Mouse (Mus musculus): Measurements from ENCODE around the gene Fam166a. TPM values are rescaled to one million over a fixed set of nuclear protein-coding genes. Genes with fewer than 3 reads are reported as not detected.

Fam166a gene
- polyA plus RNA-seq, 1 experiment from 2014 or later = 1.6 TPM

DNA sequence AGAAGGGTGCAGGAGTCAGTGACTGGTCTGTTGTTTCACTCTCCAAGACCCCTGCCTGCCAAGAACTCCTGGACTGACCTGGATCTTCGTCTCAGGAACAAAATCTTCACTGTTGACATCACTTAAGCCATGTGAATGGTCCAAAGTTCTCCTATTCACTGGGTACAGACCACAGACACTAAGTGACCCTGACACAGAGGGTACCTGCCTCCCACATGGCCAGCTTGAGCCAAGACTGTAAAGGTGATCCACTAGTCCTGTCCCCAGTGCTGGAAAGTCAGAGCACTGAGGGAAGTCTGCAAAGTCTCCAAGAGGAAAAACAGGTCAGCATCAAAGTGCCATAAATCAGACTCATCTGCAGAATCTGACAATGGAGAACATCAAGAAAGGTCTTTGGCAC, 11.0 kb upstream of the Fam166a start:
- Histone ChIP-seq H3K27ac (replicated peaks) (no peak overlapping the region), H3K27me3 (no peaks in the 10 kb centered on the region), H3K9ac (replicated peaks) (no peak overlapping the region), H3K9me3 (no peaks in the 10 kb centered on the region), H3K4me1 (peaks cover 22% of the 10 kb centered on the region), H3K36me3 (peaks cover 58% of the 10 kb centered on the region), H3K4me3 (no peak overlapping the region), H3K4me2 (replicated peaks) (no peak overlapping the region)
- WGBS = 88% methylated on average over 1 of the region's 1 CpGs
- no peak for ATAC-seq (ENCODE audit: low FRiP score, low read depth)

DNA sequence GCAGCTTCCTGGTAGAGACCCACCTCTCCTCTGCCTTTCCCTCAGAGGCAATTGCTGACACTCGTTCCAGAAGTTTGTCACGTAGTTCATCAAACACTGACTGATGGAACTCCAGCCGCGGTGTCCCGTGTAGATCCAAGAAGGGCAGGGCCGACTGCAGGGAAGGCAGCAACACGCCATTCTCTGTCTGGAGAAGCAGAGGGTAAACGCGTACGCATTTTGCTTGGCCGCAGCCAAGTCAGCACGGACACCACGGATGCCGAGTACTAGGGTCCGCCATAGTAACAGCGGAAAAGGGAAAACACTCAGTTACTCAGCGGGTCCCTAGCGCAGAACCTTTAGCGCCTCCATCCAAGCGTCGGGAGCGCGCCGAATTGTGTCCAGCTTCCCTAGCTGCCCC, 7.9 kb upstream of the Fam166a start:
- H3K9me3 ChIP-seq = no peaks in the 10 kb centered on the region
- peak overlapping the region; percentile 90 for H3K4me3 ChIP-seq
- H3K9ac ChIP-seq (replicated peaks) = peak overlapping the region; percentile 89
- peak overlapping the region; percentile 96 for H3K4me2 ChIP-seq (replicated peaks)
- peaks cover 9% of the 10 kb centered on the region; the same call in 1 of the 2 replicates for H3K27me3 ChIP-seq
- H3K4me1 ChIP-seq = peaks cover 22% of the 10 kb centered on the region
- ATAC-seq (ENCODE audit: low FRiP score, low read depth) = no peak; the same call in 1 of the 2 replicates
- H3K36me3 ChIP-seq = peaks cover 27% of the 10 kb centered on the region
- under 1% methylated on average over 24 of the region's 24 CpGs for WGBS
- H3K27ac ChIP-seq (replicated peaks) = peak overlapping the region; percentile 87

DNA sequence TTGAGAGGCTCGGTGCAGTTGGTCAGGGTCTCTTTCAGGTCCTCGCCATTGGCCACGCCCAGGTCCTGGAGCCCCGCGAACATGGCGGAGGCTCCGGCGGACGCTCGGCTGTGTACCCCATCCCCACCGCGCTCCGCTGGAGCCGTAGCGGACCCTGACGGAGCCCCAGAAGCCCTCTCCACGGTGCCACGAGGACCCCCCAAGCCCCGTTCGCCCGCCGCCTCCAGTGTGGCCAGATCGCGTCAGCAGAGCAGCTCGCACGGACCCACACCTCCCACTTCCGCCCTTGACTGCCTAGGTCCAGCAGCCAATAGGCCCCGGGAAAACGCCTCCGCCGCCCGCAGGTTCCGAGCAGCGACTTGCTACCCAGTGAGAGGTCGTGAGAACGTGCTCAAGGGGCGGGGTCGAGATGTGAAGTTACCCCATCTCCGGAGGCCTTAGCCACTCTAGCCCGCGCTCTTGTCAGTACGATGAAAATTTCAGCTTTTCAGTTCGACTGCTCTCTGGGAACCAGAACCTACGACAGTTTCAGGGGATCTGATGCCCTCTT, 7.3 kb upstream of the Fam166a start, which contains the start of gene Nelfb:
Gene Nelfb (minus strand): TSS at position 369 of the 550 bp plus-strand sequence.
- H3K9ac ChIP-seq (replicated peaks) = peak within 1 kb of the TSS; percentile 89

DNA sequence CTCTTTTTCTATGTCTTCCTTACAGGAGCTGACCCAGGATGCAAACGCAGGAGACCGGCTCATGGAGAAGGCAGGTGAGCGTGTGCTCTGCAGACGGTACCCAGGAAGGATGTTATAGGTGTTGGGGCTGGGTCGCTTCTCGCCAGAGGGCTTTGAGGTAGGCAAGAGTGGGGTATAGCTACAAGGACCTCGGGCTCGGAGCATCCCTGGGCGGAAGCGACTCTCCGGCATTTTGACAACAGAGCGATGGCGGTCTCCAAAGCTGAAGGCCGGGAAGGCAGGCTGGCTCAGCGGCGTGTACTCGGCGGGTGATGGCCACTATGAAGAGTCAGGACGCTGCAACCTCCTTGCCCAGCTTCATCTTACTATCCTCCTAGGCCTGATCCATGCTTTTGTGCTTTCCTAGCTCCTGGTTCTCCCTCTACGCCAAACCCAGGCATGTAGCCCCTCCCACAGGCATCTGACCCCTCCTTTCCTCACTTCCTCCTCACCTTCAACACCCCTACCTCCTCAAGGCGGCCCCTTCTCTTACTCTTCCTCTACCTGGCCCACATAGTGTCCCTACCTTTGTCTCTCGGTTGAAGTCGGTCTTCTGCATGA, 5.2 kb upstream of the Fam166a start:
- Histone ChIP-seq H3K9ac (replicated peaks) (no peak overlapping the region), H3K27me3 (peaks cover 15% of the 10 kb centered on the region), H3K4me2 (replicated peaks) (no peak overlapping the region), H3K4me3 (no peak overlapping the region), H3K4me1 (peaks cover 22% of the 10 kb centered on the region), H3K36me3 (peaks cover under 1% of the 10 kb centered on the region; the same call in 1 of the 2 replicates), H3K9me3 (no peaks in the 10 kb centered on the region), H3K27ac (replicated peaks) (no peak overlapping the region)
- no peak for ATAC-seq (ENCODE audit: low FRiP score, low read depth)
- 63% methylated on average over 23 of the region's 23 CpGs for WGBS

More for the DNA sequence above, 7.3 kb upstream of the Fam166a start, which contains the start of gene Nelfb:
- Histone ChIP-seq H3K9me3 (no peaks in the 10 kb centered on the region), H3K36me3 (peaks cover 22% of the 10 kb centered on the region), H3K4me1 (peaks cover 22% of the 10 kb centered on the region), H3K27me3 (peaks cover 13% of the 10 kb centered on the region), H3K4me2 (replicated peaks) (peak within 1 kb of the TSS; percentile 96), H3K27ac (replicated peaks) (peak within 1 kb of the TSS; percentile 87), H3K4me3 (peak within 1 kb of the TSS; percentile 90)
- under 1% methylated on average over 44 of the region's 44 CpGs for WGBS
- peak; percentile 94 for ATAC-seq (ENCODE audit: low FRiP score, low read depth)

DNA sequence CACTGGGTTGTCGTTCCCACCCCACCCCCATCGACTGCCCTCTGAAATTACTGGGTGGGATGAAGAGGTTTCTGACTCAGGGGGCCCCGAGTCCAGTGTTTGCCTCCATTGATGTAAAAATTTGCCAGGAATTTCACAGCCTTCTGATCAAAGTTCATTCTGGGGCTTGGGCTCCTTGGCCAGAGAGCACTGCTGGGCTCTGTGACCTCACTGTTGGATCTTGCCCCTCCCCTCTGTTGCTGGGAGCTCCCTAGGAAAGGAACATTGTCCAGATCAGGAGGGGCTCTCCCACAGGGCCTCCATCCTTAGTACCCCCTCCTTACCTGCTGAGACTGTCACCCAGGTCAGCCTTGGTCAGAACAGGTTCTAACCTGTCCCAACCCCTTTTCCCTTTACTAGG, 4.1 kb upstream of the Fam166a start, which contains the start of gene Stpg3:
Gene Stpg3 (minus strand): TSS at position 194 of the 400 bp plus-strand sequence.
- no peak within 1 kb of the TSS for H3K9ac ChIP-seq (replicated peaks)
- H3K4me3 ChIP-seq = no peak within 1 kb of the TSS
- no peak within 1 kb of the TSS for H3K27ac ChIP-seq (replicated peaks)
- ATAC-seq (ENCODE audit: low FRiP score, low read depth) = no peak
- H3K36me3 ChIP-seq = no peaks in the 10 kb centered on the region
- H3K4me1 ChIP-seq = peaks cover 18% of the 10 kb centered on the region
- WGBS = 67% methylated on average over 3 of the region's 3 CpGs
- H3K4me2 ChIP-seq (replicated peaks) = no peak within 1 kb of the TSS
- H3K9me3 ChIP-seq = no peaks in the 10 kb centered on the region
- H3K27me3 ChIP-seq = peaks cover 15% of the 10 kb centered on the region

DNA sequence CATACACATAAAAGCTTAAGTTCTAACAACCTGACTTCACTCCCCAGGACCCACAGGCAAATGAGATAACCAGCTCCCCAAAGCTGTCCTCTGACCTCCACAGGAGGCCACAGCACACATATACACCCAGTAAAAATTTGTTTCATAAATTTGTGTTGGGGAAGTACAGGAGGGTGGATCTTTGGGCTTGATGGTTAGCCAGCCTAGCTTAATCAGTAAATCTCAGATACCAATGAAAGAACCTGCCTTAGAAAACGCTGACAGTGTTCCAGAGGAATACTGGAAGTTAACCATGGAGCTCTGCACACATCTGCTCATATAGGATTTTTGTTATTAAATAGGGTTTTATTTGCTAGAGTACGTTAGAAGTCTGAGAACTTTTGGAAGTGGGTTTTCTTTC, 879 bp upstream of the Fam166a start:
- H3K9me3 ChIP-seq = no peaks in the 10 kb centered on the region
- no peak for ATAC-seq (ENCODE audit: low FRiP score, low read depth)
- peaks cover 15% of the 10 kb centered on the region for H3K27me3 ChIP-seq
- no peak overlapping the region for H3K4me2 ChIP-seq (replicated peaks)
- no peak overlapping the region for H3K27ac ChIP-seq (replicated peaks)
- 64% methylated on average over 2 of the region's 2 CpGs for WGBS
- H3K4me3 ChIP-seq = no peak overlapping the region
- H3K9ac ChIP-seq (replicated peaks) = no peak overlapping the region
- peaks cover 12% of the 10 kb centered on the region for H3K36me3 ChIP-seq
- no peaks in the 10 kb centered on the region; the same call in 1 of the 2 replicates for H3K4me1 ChIP-seq

DNA sequence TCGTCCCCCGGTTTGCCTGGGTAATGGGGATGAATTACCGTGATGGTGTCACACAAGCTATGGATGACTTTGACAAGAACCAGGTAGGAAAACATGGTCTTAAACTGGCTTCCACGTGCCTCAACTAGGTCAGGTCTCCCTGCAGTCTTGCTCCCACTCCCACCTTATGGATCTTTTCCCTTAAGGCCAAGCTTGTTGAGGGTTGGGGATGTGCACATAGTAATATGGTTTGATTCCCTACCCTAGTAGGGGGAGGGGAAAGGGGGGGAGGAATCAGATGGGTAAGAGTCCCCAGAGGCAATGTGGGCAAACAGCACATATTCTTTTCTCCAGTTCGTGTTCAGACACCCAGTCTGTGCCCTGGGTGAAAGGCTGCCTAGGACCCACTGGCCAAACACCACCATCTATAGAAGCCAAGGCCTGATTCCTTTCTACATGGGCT, 2.8 kb downstream of the Fam166a start:
- H3K27ac ChIP-seq (replicated peaks) = no peak overlapping the region
- no peaks in the 10 kb centered on the region for H3K27me3 ChIP-seq
- peaks cover 18% of the 10 kb centered on the region for H3K4me1 ChIP-seq
- H3K9me3 ChIP-seq = no peaks in the 10 kb centered on the region
- H3K36me3 ChIP-seq = peaks cover 12% of the 10 kb centered on the region
- no peak overlapping the region for H3K9ac ChIP-seq (replicated peaks)
- H3K4me3 ChIP-seq = no peak overlapping the region
- no peak overlapping the region for H3K4me2 ChIP-seq (replicated peaks)
- ATAC-seq (ENCODE audit: low FRiP score, low read depth) = no peak
- 75% methylated on average over 5 of the region's 5 CpGs for WGBS

DNA sequence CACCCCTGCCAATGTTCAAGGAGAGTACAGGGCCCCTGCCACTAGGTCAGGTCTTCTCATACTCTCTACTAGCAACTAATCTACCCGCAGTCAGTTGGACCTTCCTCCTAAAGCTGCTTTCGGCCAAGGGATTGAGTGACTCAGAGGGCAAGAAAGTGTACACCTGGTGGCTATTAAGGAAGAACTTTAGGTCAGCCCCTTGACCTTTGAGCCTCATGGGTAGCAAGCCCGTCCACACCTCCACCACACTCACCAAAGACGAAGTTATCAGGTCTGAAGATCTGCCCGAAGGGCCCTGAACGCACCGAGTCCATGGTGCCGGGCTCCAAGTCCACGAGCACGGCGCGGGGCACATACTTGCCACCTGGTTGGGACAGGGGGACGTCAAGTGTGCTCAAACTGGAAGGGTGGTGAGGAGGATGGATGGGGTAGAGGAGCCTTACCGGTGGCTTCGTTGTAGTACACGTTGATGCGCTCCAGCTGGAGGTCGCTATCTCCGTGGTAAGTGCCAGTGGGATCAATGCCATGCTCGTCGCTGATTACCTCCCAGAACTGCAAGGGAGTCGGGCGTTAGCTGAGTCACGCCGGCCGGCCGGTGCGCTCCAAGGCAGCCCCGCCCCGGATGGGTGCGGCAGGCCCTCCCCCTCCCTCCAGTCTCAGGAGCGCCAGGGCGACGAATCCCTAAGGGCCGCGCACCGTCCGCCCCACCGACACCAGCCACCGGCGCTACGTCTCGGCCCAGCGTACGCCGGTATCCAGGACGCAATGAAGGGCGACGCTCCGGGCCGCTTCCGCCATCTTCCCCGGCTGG, 5.3 kb downstream of the Fam166a start:
- peaks cover 12% of the 10 kb centered on the region for H3K36me3 ChIP-seq
- H3K4me1 ChIP-seq = peaks cover 20% of the 10 kb centered on the region
- H3K4me3 ChIP-seq = peak overlapping the region; percentile 72
- 2% methylated on average over 52 of the region's 53 CpGs for WGBS
- H3K9ac ChIP-seq (replicated peaks) = peak overlapping the region; percentile 81
- peak overlapping the region; percentile 89 for H3K27ac ChIP-seq (replicated peaks)
- peak overlapping the region; percentile 96 for H3K4me2 ChIP-seq (replicated peaks)
- no peaks in the 10 kb centered on the region for H3K27me3 ChIP-seq
- no peaks in the 10 kb centered on the region for H3K9me3 ChIP-seq
- peak; percentile 14 for ATAC-seq (ENCODE audit: low FRiP score, low read depth)

DNA sequence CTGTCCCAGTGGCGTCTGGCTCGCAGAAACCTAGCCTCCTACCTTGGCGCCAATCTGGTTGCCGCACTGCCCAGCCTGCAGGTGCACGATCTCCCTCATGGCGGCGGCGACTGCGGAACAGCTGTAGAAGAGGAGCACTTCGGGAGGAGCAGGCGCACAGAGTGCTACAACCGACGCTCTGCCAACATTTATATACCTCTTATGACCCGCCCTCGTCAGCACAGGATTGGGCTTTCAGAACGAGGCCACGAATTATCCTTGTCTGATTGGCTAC, 5.9 kb downstream of the Fam166a start, which contains the start of gene Tubb4b:
Gene Tubb4b (minus strand): TSS at position 211 of the 274 bp plus-strand sequence.
- ATAC-seq (ENCODE audit: low FRiP score, low read depth) = no peak
- no peaks in the 10 kb centered on the region for H3K9me3 ChIP-seq

DNA sequence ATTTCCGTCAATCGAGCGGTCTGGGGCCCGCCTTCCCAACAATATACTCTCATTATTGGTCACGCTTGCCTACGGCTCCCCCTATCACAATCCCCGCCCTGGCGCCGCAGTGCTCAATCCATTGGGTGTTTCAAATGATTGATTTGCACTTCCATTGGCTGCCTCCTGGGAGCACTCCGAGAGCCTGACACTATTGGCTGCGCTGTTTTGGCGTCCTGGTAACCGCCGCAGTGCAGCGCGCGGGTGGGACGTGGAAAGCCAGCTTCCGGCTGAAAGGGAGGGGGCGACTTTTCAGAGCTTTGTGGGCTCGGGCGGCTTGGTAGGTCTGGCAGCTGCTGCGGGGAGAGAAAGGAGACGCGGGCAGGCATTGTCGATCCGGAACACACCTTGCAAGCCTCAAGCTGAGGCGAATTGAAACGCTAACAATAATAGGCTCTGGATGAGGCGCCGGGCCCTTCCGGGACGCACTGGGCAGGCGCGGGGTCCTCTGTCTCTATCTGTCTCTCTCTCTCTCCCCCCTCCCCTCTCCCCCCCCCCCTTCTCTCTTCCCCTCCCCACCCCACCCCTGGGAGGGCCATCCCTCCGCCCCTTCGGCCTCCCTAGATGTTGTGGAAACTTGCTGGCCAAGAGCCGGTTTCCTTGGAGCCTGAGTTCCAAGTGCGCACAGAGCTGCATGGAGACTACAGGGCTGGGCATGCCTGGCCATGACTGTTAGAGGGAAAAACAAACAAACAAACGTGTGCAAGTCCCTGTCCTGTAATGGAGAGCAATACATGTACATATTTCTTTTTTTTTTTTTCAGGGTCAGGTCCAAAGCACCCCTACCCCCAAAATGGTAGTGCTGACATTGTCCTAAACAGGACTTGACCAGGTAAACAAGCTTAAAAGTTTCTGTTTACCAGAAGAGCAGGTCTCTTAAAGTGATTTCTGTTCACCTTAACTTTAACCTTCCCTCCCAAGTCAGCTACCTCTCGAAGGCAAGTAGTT, 6.5 kb downstream of the Fam166a start:
- ATAC-seq (ENCODE audit: low FRiP score, low read depth) = peak; percentile 97
- peak overlapping the region; percentile 72 for H3K4me3 ChIP-seq
- H3K36me3 ChIP-seq = peaks cover 12% of the 10 kb centered on the region
- H3K4me2 ChIP-seq (replicated peaks) = peak overlapping the region; percentile 52
- H3K4me1 ChIP-seq = peaks cover 22% of the 10 kb centered on the region
- H3K9ac ChIP-seq (replicated peaks) = peak overlapping the region; percentile 60
- WGBS = 2% methylated on average over 39 of the region's 41 CpGs
- peak overlapping the region; percentile 97 for H3K27ac ChIP-seq (replicated peaks)
- H3K9me3 ChIP-seq = no peaks in the 10 kb centered on the region
- peaks cover 11% of the 10 kb centered on the region for H3K27me3 ChIP-seq

More for the DNA sequence above, 5.9 kb downstream of the Fam166a start, which contains the start of gene Tubb4b:
- peaks cover 5% of the 10 kb centered on the region; the same call in 1 of the 2 replicates for H3K27me3 ChIP-seq
- peaks cover 12% of the 10 kb centered on the region for H3K36me3 ChIP-seq
- H3K4me3 ChIP-seq = peak within 1 kb of the TSS; percentile 72
- WGBS = under 1% methylated on average over 17 of the region's 17 CpGs
- H3K4me1 ChIP-seq = peaks cover 22% of the 10 kb centered on the region
- peak within 1 kb of the TSS; percentile 96 for H3K4me2 ChIP-seq (replicated peaks)
- peak within 1 kb of the TSS; percentile 81 for H3K9ac ChIP-seq (replicated peaks)
- H3K27ac ChIP-seq (replicated peaks) = peak within 1 kb of the TSS; percentile 97

DNA sequence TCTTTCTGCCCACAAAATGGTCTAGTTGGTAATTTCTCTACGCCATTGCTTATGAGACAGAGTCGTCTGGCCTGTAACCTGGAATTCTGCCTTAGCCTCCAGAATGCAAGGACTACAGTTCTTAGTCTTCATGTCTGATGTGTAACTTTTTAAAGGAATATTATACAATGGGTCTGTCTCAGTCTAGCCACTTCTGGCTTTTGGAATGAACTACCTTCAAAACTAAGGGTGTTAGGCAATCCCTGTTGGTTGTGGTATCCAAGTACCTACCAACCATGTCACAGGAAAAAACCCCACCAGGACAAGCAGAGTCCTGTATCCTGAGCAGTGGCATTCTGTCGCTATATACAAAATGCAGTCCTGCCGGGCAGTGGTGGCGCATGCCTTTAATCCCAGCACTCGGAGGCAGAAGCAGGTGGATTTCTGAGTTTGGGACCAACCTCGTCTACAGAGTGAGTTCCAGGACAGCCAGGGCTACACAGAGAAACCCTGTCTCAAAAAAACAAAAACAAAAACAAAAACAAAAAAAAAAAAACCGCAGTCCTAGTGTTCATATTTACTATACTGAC, 7.3 kb downstream of the Fam166a start:
- H3K4me3 ChIP-seq = peak overlapping the region; percentile 72
- no peaks in the 10 kb centered on the region for H3K9me3 ChIP-seq
- peaks cover 18% of the 10 kb centered on the region for H3K27me3 ChIP-seq
- H3K4me1 ChIP-seq = peaks cover 22% of the 10 kb centered on the region
- ATAC-seq (ENCODE audit: low FRiP score, low read depth) = no peak
- H3K4me2 ChIP-seq (replicated peaks) = peak overlapping the region; percentile 52
- H3K9ac ChIP-seq (replicated peaks) = peak overlapping the region; percentile 60; the same call in 1 of the 2 replicates
- peak overlapping the region; percentile 97 for H3K27ac ChIP-seq (replicated peaks)
- H3K36me3 ChIP-seq = peaks cover 12% of the 10 kb centered on the region
- WGBS = 74% methylated on average over 8 of the region's 8 CpGs
